Mouse (Mus musculus): Measurements from ENCODE around the gene Nkd1. TPM values are rescaled to one million over a fixed set of nuclear protein-coding genes. Genes with fewer than 3 reads are reported as not detected.

Gene Nkd1
- polyA plus RNA-seq, 1 experiment = 3.4 TPM

DNA sequence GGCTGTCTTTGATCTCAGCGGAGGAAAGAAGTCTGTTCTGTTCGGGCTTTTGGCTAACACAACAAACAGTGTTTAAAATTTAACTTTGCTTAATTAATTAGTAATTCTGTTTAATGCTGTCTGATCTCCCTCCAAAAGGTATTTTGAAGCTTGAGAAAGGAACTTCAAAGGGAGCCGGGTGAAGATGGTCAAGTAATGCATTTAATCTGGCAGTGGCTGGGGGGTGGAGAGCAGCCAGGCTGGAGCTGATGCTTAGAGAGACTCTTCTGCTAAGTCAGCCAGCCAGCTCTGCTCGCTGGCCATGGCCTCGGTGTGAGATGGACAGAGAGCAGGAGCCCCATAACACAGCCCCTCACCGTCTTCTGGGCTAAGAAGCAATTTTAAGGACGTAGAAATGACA lies 58.1 kb downstream of the Nkd1 start:
- DNase-seq = no peak
- TF ChIP-seq CTCF (IDR thresholded peaks at IDR 0.05; ENCODE audit: borderline replicate concordance, control insufficient read depth, extremely low read depth, insufficient read depth, low read length, poor library complexity) (no peak), POLR2A (IDR thresholded peaks at IDR 0.05; ENCODE audit: control insufficient read depth, extremely low read depth, insufficient read depth, low read length, poor library complexity) (no peak)
- no peak overlapping the region for H3K4me3 ChIP-seq (ENCODE audit: control insufficient read depth, insufficient read depth, low read length)
- no peaks in the 10 kb centered on the region for H3K36me3 ChIP-seq (ENCODE audit: control insufficient read depth, insufficient read depth, low read length)
- WGBS = 88% methylated on average over 7 of the region's 7 CpGs
- H3K27me3 ChIP-seq (ENCODE audit: control insufficient read depth, insufficient read depth, low read length) = no peaks in the 10 kb centered on the region
- H3K4me1 ChIP-seq (replicated peaks; ENCODE audit: control insufficient read depth, insufficient read depth, low read length) = no peaks in the 10 kb centered on the region
- no peak overlapping the region for H3K27ac ChIP-seq (ENCODE audit: control insufficient read depth, insufficient read depth, low read length)

DNA sequence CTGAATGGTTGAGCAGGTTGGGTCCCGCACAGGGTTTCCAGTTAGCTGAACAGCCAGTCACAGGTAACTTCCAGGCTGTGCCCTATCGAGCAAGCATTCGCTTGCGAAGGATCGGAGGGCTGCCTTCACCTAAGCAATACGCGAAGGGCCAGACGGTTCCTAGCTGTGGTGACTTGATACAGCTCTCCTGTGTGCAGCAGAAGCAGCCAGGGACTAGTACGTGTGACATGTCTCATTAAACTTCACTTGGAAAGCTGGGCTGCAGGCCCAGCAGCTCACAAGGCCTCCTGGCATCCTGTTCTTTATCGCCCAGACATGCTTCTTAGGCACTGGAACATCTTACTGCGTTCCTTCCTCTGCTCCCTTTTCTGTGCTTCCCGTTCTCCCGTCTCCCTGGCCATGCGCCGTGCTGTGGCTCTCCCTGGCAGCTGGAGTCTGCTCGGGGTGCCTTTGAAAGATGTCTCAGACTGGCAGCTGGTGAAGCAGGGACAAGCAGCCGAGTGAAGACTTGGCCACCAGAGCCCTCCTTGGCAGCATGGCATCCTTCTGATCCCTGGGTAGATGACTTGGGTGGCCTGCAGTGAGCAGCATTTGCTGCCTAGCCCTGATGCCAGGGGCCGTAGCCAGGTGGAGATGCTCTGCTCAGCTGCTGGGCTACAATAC lies 58.6 kb downstream of the Nkd1 start:
- Histone ChIP-seq H3K4me3 (ENCODE audit: control insufficient read depth, insufficient read depth, low read length) (no peak overlapping the region), H3K36me3 (ENCODE audit: control insufficient read depth, insufficient read depth, low read length) (no peaks in the 10 kb centered on the region), H3K4me1 (replicated peaks; ENCODE audit: control insufficient read depth, insufficient read depth, low read length) (no peaks in the 10 kb centered on the region), H3K27ac (ENCODE audit: control insufficient read depth, insufficient read depth, low read length) (no peak overlapping the region), H3K27me3 (ENCODE audit: control insufficient read depth, insufficient read depth, low read length) (no peaks in the 10 kb centered on the region)
- no peak for DNase-seq
- WGBS = 93% methylated on average over 18 of the region's 18 CpGs
- TF ChIP-seq CTCF (IDR thresholded peaks at IDR 0.05; ENCODE audit: borderline replicate concordance, control insufficient read depth, extremely low read depth, insufficient read depth, low read length, poor library complexity) (no peak), POLR2A (IDR thresholded peaks at IDR 0.05; ENCODE audit: control insufficient read depth, extremely low read depth, insufficient read depth, low read length, poor library complexity) (no peak)

DNA sequence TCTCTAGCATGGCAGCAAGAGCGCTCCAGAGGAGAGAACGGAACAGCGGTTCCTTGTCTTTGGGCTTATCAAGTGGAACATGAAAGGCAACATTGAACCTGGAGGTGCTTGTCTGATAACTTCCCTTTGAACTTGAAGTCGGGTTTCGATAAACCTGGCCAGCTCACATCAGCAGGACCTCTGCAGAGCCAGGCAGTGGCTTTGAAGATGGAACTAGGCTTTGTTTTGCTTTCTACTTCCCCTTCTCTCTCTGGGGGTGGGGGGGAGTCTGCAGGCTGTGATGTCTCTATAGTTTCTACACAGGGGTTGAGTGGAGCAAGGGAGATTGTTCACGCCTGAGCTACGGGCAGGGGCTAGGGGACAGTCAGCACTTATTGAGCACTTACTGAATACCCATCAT lies 59.6 kb downstream of the Nkd1 start:
- H3K36me3 ChIP-seq (ENCODE audit: control insufficient read depth, insufficient read depth, low read length) = no peaks in the 10 kb centered on the region
- TF ChIP-seq CTCF (IDR thresholded peaks at IDR 0.05; ENCODE audit: borderline replicate concordance, control insufficient read depth, extremely low read depth, insufficient read depth, low read length, poor library complexity) (no peak), POLR2A (IDR thresholded peaks at IDR 0.05; ENCODE audit: control insufficient read depth, extremely low read depth, insufficient read depth, low read length, poor library complexity) (no peak)
- no peaks in the 10 kb centered on the region for H3K4me1 ChIP-seq (replicated peaks; ENCODE audit: control insufficient read depth, insufficient read depth, low read length)
- no peak overlapping the region for H3K4me3 ChIP-seq (ENCODE audit: control insufficient read depth, insufficient read depth, low read length)
- no peak for DNase-seq
- no peaks in the 10 kb centered on the region for H3K27me3 ChIP-seq (ENCODE audit: control insufficient read depth, insufficient read depth, low read length)
- no peak overlapping the region for H3K27ac ChIP-seq (ENCODE audit: control insufficient read depth, insufficient read depth, low read length)
- 35% methylated on average over 7 of the region's 7 CpGs for WGBS

DNA sequence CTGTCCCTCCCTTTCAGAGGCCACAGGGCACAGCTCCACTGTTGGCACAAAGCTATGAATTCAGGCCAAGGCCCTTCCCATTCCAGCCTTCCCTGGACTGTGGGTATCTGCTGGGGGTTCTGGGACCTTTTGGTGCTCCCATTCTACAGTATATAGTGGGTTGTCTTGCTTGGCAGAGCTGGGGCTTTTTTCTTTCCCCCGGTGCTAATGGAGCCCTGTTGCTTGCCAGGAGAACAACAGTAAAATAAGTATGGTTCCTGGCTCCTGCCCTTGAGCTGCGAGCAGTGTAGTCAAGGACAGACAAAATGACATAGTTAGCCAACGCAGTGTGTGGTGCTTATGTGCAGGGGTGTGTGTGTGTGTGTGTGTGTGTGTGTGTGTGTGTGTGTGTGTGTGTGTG lies 62.7 kb downstream of the Nkd1 start:
- TF ChIP-seq CTCF (IDR thresholded peaks at IDR 0.05; ENCODE audit: borderline replicate concordance, control insufficient read depth, extremely low read depth, insufficient read depth, low read length, poor library complexity) = no peak
- no peak for TF ChIP-seq POLR2A (IDR thresholded peaks at IDR 0.05; ENCODE audit: control insufficient read depth, extremely low read depth, insufficient read depth, low read length, poor library complexity)
- Histone ChIP-seq H3K27me3 (ENCODE audit: control insufficient read depth, insufficient read depth, low read length) (no peaks in the 10 kb centered on the region), H3K4me1 (replicated peaks; ENCODE audit: control insufficient read depth, insufficient read depth, low read length) (no peaks in the 10 kb centered on the region), H3K36me3 (ENCODE audit: control insufficient read depth, insufficient read depth, low read length) (no peaks in the 10 kb centered on the region), H3K27ac (ENCODE audit: control insufficient read depth, insufficient read depth, low read length) (no peak overlapping the region), H3K4me3 (ENCODE audit: control insufficient read depth, insufficient read depth, low read length) (no peak overlapping the region)
- WGBS = 90% methylated on average over 3 of the region's 3 CpGs
- DNase-seq = no peak

DNA sequence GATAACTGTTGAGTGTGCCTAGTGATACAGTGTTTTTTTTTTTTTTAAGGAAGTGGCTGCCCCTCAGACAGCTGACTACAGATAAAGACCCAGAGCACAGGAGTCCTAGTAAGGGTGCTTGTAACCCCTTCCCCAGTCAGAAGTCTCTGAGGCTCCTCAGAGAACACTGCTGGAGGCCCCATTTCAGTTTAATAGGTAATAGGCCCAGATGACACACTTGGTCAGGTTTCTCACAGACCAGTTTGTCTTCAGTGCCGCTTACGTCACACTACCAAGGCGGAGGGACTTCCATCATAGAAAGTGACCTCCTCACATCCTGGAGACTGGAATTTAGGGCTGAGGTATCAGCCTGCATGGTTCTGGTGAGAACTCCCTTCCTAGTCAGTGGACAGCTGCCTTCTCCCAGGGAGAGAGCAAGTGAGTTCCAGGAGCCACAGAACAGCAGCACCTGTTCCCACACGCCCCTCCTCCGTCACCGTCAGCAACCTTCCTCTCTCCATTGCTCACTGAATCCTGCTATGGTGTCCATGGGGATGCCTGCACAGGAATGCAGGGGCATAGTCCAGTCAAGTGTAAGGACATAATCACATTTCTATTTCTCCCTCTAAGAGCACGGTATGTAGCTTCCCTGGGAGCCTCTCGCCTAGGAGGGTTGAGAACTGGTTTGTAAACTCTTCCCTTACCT lies 67.2 kb downstream of the Nkd1 start:
- 95% methylated on average over 8 of the region's 8 CpGs for WGBS
- Histone ChIP-seq H3K27me3 (ENCODE audit: control insufficient read depth, insufficient read depth, low read length) (no peaks in the 10 kb centered on the region), H3K36me3 (ENCODE audit: control insufficient read depth, insufficient read depth, low read length) (no peaks in the 10 kb centered on the region), H3K4me3 (ENCODE audit: control insufficient read depth, insufficient read depth, low read length) (no peak overlapping the region), H3K4me1 (replicated peaks; ENCODE audit: control insufficient read depth, insufficient read depth, low read length) (no peaks in the 10 kb centered on the region), H3K27ac (ENCODE audit: control insufficient read depth, insufficient read depth, low read length) (no peak overlapping the region)
- DNase-seq = no peak
- TF ChIP-seq CTCF (IDR thresholded peaks at IDR 0.05; ENCODE audit: borderline replicate concordance, control insufficient read depth, extremely low read depth, insufficient read depth, low read length, poor library complexity) (no peak), POLR2A (IDR thresholded peaks at IDR 0.05; ENCODE audit: control insufficient read depth, extremely low read depth, insufficient read depth, low read length, poor library complexity) (no peak)

DNA sequence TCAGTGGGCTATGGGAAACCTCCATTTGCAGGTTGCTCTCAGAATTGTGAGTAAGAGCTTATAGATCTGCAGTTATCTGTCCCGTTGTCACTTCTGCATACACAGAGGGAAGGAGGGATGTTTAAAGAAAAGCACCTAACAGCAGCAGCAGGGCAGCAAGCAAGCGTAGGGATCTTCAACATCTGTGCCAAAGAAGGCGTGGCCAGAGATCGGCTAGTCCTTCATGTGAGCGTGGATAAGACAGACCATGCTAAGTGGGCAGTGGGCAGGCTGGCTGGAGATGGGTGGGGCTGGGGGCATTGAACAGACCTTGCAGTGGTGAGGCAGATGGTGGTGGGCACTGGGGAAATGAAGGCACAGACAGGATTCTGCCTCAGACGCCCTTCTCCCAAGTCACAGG lies 69.1 kb downstream of the Nkd1 start:
- H3K27me3 ChIP-seq (ENCODE audit: control insufficient read depth, insufficient read depth, low read length) = no peaks in the 10 kb centered on the region
- H3K27ac ChIP-seq (ENCODE audit: control insufficient read depth, insufficient read depth, low read length) = no peak overlapping the region
- no peak overlapping the region for H3K4me3 ChIP-seq (ENCODE audit: control insufficient read depth, insufficient read depth, low read length)
- 92% methylated on average over 6 of the region's 6 CpGs for WGBS
- H3K4me1 ChIP-seq (replicated peaks; ENCODE audit: control insufficient read depth, insufficient read depth, low read length) = no peaks in the 10 kb centered on the region
- no peak for TF ChIP-seq CTCF (IDR thresholded peaks at IDR 0.05; ENCODE audit: borderline replicate concordance, control insufficient read depth, extremely low read depth, insufficient read depth, low read length, poor library complexity)
- no peak for TF ChIP-seq POLR2A (IDR thresholded peaks at IDR 0.05; ENCODE audit: control insufficient read depth, extremely low read depth, insufficient read depth, low read length, poor library complexity)
- H3K36me3 ChIP-seq (ENCODE audit: control insufficient read depth, insufficient read depth, low read length) = no peaks in the 10 kb centered on the region
- DNase-seq = no peak
